Mouse (Mus musculus) natural killer cell, adult 2 months (primary cell): ENCODE measurements around the gene Tex35.

Source experiments
- DNase-seq, 2 experiments: peaks; one replicate each; pipeline ENCODE4 v3.0.0; 2022; ENCODE audit warnings: low spot score in 2 of 2

Gene Tex35

DNA sequence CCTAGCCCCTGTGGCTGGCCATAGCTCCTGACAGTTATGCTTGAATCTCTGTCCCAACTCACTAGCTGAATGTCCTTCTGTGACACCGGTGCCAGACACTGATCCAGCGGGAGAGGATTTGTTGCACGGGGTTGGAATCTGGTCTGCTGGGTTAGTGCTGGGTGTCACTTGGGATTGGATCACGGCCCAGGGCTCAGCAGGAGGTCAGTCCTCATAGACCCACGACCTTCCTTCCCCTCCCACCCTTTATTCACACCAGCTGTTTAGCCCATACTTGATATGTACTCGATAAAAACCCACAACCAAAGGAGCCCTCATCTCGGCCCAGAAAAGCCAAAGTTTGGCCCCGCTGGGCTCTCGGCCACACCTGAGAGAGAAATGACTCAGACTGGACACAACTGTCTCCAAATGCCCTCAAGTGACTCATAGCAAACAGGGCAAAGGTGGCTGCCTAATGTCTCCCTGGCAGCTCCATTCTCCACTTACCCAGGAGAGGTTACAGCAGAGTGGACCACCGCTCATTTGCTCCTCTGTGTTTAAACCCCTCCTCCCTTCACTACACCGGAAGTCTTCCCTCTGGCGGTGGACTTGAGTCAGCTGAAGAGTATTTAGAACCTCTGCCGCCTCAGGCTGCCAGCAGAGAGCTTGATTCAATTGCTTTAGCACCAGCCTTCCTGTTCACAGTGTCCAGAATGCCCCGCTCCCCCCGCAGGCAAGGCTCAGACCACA lies 27.2 kb downstream of the Tex35 start:
- DNase-seq, result peak in 1 of 2 experiments; percentile 16

GRCm38 (mm10) chr1:157080071-157080470 lies 28.4 kb downstream of the Tex35 start:
- no peak for DNase-seq

DNA sequence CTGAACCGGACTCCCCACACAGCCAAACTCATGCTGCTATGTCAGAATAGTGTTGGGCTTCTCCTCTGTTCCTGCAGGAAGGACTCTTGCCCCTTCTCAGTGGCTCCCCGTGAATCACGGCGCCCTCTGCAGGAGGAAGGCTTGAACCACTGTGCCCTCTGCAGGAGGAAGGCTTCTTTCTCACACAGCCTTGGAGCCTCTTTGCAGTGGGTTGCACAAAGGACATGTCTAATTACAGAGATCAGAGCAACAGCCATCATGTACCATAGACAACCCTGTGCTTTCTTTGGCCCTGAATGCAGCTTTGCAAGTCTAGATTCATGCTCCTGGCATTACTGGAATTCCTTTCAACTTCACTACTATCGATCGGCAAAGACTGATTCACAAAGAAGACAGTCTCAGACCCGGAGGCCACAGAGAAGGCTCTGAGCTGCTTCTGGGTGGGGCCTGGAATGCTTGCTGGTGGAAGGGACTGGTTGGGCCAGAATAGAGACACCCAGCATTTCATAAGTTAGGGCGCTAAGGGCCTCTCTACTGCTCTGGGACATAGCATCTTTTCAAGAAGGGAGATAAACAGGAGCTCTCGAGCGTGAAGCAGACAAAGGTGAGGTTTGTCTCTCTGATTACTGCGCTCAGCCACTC lies 29.0 kb downstream of the Tex35 start:
- peak in 1 of 2 experiments; percentile 16 for DNase-seq

DNA sequence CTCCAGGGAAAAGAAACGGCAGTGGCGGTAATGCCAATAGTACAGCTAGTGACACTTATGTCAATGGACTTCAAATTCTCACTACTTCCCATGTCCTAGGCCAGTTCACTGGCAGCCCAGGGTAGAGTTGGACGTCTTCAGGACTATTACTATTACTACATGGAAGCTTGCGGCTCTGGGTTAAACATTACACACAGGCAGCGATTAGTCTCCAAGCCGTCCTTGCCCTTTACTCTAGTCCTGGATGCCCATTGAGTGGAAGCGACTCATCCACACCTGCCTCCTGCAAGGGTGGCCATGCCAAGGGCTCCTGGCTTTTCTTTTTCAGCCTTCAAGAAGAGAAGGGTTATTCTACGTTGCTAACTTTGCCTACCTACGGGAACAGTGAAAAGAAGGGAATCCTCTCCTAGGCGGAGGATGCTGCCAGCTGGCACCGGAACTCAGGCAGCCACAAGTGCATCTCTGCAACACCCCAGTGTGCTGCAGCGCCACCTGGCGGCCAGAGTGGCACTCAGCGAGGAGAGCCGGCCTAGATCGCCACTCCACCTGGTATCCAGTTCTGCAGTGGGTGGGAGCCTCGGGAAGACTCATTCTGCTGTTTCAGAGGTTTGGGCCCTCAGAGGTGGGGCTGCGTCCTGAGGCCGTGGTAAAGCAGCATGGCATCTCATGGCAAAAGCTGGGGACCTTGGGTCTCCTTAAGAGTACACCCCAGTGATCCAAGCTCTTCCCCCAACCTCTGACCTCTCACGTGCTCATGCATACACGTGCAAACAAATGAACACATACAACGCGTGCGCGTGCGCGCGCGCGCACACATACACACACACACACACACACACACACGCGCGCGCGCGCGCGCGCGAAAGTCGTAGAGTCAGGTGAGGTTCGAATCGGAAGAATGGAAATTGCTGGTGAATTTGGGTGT lies 31.4 kb downstream of the Tex35 start:
- DNase-seq, result peak; percentile 63 to 83

- peak; percentile 32 to 70 for DNase-seq
Observed at GRCm38 (mm10) chr1:157076257-157076656, 32.2 kb downstream of the Tex35 start.

DNA sequence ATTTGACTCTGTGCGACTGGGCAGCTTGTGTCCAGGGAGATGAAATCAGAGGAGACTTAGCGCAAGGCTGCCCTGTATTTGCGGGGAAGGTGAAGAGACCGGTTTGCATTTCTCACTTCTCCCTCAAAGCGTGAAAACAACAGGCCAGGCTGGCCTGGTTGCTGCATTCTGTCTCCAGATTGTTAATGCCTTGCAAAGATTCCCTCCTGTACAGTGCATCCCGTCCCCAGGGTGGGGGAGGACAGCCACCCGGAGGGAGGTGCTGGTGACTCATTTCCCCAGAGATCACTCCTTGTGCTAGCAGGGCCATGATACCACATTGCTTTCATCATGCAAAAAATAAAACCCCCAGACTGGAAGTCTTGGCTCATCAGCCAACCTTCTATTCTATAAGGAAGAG lies 33.5 kb downstream of the Tex35 start:
- no peak for DNase-seq

GRCm38 (mm10) chr1:157074371-157074770 lies 34.1 kb downstream of the Tex35 start:
- no peak for DNase-seq

DNA sequence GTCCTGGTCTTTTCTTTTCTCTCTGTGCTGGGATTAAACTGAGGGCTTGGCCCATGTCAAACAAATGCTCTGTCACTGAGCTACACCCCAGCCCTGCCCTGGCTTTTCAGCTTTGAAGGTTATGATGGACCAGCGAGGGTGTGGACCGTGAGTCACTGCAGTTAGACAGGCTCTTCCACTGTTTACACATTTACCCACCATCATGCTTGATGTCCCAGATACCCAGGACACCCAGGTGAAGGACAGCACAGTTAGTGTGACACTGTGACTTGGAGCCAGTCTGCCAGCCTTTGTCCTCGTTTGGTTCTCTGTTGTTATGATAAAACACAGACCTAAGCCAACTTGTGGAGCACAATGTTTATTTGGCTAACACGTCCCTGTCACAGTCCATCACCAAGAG lies 34.9 kb downstream of the Tex35 start:
- DNase-seq, result no peak

DNA sequence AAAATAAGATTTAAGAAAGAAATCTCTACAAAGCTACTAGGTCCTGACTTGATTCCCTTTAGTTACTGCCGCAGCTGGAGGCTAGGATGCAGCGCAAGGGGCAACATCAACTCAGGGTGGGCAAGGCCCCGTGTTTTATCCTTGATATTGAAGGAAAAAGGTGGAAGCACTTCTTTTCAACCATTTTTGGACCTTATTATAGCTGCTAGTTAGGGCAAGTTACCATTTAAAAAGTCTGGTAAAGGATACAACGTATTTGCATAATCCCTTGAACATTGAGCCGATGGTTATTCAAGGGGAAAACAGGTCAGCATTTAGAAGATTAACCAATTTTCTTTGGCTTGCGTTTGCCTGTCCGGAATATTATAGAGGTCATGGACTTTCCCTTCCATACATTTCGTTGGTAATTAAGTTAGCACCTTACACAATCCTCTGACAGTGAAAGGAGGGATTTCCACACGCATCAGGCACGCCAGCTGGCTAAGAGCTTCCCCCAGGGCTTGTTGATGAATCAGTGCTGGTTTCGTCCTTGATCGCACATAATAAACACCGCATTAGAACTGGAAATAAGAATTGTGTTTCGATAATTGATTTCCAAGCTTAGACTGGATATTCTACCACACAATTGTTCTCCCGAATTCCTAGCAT lies 39.2 kb downstream of the Tex35 start:
- no peak for DNase-seq

- no peak for DNase-seq
Observed at GRCm38 (mm10) chr1:157068316-157068715, 40.2 kb downstream of the Tex35 start.

DNA sequence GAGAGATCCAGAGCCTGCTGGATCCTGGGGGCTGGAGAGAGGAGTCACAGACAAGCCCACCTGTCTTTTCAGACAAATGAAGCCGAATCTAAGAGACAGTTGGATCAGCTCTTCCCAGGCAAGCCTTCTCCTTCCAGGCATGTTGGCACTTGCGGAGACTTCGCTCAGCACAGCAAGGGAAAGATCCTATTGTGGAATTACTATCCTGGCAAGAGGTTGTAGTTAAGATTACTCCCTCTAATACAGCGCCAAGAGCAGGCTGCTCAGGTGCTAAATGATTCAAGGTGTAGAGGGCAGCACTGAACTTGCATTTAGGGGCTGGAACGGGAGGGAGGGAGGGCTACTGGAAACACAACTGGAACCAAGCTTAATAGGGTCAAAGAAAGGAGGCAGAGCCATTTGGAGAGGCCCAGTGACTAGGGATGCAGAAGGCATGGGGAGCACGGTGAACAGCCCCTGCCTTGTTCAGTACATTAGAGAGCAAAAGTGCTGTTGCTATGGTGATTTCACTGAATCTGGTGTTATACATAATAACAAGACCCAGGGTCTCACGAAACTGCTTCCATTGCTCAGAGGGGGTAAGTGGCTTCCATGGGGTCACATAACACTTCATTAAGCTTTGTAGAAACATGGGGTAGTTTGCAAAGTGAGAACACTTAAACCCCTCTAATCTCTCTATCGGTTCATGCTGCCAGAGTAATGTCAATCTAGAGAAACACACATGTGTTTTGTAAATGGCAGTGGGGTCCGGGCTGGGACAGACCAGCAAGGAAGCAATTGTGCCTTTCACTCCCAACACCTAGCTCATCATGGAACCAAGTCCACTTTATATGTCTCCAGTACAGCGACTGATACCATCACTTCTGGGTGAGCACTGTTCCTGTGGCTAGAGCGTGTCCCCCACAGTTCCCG lies 42.4 kb downstream of the Tex35 start:
- no peak for DNase-seq

DNA sequence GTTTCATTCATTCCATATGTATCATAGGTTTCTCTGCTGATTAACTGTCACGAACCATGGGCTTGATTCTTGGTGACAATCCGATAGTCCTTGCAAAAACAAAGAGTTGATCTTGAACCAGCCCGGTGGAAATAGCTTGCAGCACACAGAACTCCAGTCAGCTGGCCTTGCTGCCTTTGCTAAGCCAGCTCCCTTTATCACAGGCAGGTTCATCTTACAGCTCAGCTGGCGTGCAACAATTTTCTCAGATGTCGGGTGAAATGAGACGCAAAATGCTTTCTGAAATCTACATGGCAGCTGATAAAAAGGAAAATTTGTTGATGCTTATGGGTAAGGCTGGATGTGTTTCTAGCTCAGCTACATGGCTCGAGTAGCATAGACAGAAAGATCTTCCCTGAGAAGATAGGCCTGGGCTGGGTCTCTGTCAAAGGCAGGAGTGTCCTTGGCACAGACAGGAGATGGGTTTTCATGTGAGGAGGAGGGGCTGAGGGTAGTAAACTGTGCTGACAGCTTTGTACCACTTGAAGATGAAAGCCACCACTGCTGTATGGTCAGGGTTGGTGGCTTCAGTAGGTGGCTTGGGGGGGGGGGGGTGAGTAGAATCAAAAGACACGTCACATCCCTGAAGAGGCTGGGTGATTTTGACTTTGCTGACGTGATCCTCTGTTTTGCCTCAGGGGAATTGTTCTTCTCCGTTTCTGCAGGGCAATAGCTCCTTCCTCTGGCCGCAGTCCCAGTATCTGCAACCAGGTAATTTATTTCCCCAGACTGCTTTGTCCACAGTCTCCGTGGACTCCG lies 45.0 kb downstream of the Tex35 start:
- DNase-seq, result peak in 1 of 2 experiments; percentile 77

- DNase-seq, result no peak
Observed at GRCm38 (mm10) chr1:157062445-157062825, 46.0 kb downstream of the Tex35 start.

DNA sequence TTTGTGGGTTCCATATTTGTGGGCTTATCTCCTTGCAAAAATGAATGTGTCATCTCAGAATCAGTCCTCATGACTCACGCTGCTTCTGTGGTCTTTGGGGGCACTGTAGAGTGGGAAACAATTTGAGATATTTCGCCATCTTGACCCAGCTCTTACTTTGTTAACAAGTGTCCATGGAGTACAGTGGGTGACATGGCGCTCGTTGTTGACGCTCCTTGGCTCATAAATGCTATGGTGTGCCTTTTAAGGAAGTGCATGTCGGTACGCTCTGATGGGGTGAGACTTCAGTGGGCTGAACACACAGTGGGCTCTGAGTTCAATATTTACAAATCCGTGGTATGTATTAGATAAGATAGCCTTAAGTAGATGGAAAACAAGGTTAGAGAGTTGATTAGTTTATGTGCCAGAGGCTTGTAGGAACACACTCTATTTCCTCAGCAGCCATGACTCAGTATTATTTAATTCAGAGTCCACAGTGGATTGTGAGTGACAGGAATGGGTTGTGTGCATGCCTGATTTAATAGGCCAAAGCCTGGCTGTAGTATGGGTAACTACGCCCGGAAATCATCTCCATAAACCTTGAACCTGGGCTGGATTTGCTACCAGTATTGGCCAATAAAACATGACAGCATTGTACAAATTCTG lies 46.6 kb downstream of the Tex35 start:
- no peak for DNase-seq

GRCm38 (mm10) chr1:157061170-157061569 lies 47.3 kb downstream of the Tex35 start:
- no peak for DNase-seq

- no peak for DNase-seq
Observed at GRCm38 (mm10) chr1:157060441-157061135, 47.9 kb downstream of the Tex35 start.

- DNase-seq, result no peak
Observed at GRCm38 (mm10) chr1:157055901-157056300, 52.6 kb downstream of the Tex35 start.

DNA sequence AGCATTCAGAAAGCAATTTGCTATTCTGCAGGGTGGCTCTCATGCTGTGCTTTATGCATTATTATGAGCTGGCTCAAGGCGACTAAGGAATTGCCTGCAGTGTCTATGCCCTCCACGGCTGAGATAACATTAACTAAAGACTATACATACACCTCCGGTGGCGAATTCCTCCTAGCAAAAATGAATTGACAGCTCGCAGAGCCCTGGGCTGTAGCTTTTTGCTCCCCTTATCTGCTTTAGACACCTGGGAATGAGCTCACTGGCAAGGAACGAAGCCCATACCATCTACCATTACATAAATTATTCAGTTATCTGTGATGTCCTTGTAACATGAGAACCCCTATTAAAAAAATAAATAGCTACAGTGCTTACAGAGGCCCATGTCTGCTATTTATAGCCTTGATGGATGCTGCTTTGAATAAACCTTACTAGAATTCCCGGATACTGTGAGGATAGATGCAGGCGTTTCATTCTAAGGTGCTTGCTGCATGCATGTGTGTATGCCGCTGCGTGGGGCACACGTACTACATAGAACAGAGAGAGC lies 53.1 kb downstream of the Tex35 start:
- no peak for DNase-seq

DNA sequence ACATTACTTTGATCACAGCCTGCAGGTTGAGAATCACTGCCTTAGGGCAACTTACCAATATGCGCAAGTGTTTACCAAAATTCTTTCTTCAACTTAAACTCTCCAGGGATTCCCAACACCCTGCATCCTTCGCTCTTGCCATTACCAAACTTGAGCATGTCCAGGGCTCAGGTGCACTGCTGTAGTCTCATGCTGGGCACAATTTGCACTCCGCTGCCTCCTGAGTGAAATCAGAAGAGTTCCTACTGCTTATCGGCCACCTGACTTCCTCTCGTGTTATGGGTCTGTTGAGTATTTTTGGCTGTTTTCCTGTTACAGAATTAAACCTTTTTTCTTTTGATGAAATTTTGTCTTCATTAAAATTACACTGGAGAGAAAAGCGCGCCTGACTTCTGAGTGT lies 53.8 kb downstream of the Tex35 start:
- no peak for DNase-seq
